Comparison of ENCODE assay signal across 20 mouse cellular contexts in genomic region chr12:29341388-29341995, GRCm38 (mm10).
"Had no signal": no experiment of that assay in that cellular context is flagged by ENCODE, and none has a peak within 500 bp of the region (broad histone marks: within the 10 kb centered on the region; RNA-seq: fewer than 3 reads in every experiment).

No protein-coding gene starts in this region.

- ATAC-seq: midbrain, embryonic 13.5 days; midbrain, embryonic 16.5 days had no signal

- DNase-seq: kidney, postnatal 10 days; kidney, postnatal 36 days; layer of hippocampus, postnatal 36 days; liver, embryonic 13.5 days; lung, adult 2 months; lung, postnatal 14 days; lung, postnatal 4 days; right cerebral cortex, adult 18-20 months; right cerebral cortex, postnatal 14 days; right cerebral cortex, postnatal 4 days; thymus, adult 2 months; thymus, postnatal 14 days; thymus, postnatal 4 days had no signal

- H3K27ac ChIP-seq: kidney, embryonic 15.5 days; left cerebral cortex, adult 2 months; liver, embryonic 13.5 days; midbrain, embryonic 13.5 days; neural tube, embryonic 15.5 days; stomach, postnatal 0 days had no signal

- H3K4me1 ChIP-seq: kidney, embryonic 15.5 days; liver, embryonic 13.5 days had no signal

- H3K36me3 ChIP-seq: kidney, embryonic 15.5 days; liver, embryonic 13.5 days; midbrain, embryonic 13.5 days; neural tube, embryonic 15.5 days had no signal

- H3K4me3 ChIP-seq: kidney, embryonic 15.5 days; left cerebral cortex, adult 2 months; liver, embryonic 13.5 days; midbrain, embryonic 13.5 days; myocyte; neural tube, embryonic 15.5 days had no signal

- H3K4me2 ChIP-seq: kidney, embryonic 15.5 days; liver, embryonic 13.5 days; midbrain, embryonic 13.5 days; neural tube, embryonic 15.5 days had no signal

- H3K9ac ChIP-seq: kidney, embryonic 15.5 days; liver, embryonic 13.5 days; midbrain, embryonic 13.5 days; neural tube, embryonic 15.5 days had no signal

- H3K27me3 ChIP-seq: kidney, embryonic 15.5 days; liver, embryonic 13.5 days; midbrain, embryonic 13.5 days; neural tube, embryonic 15.5 days had no signal

- H3K9me3 ChIP-seq: kidney, embryonic 15.5 days; liver, embryonic 13.5 days; midbrain, embryonic 13.5 days; neural tube, embryonic 15.5 days had no signal
